Mouse (Mus musculus) liver, embryonic 15.5 days (tissue): ENCODE data around the gene Hsd3b4. TPM values are rescaled to one million over a fixed set of nuclear protein-coding genes. Genes with fewer than 3 reads are reported as not detected.
"Not testable (repeated sequence)": the region's sequence is repeated elsewhere in the genome, so short reads cannot be mapped to it uniquely, and the experiment has no call there.

Experiments
- ATAC-seq: fragments of 200-750 bp; cut with Nextera tagmentation; 2 replicates; pipeline ENCODE4 v1.8.0; 2017; ENCODE audit warnings: moderate number of reproducible peaks, mild to moderate bottlenecking, moderate library complexity; ENCODE audit not compliant: insufficient read depth
- H3K27ac ChIP-seq: fragments of 300-500 bp; sonication (generic); replicated peaks from 2 replicates; pipeline ENCODE4 v1.5.1; 2015; ENCODE audit warnings: mild to moderate bottlenecking, inconsistent platforms
- H3K27me3 ChIP-seq: fragments of 300-500 bp; sonication (generic); 2 replicates; pipeline ENCODE4 v1.6.1; 2015; ENCODE audit warnings: mild to moderate bottlenecking, inconsistent platforms
- H3K36me3 ChIP-seq: fragments of 300-500 bp; sonication (generic); replicated peaks from 2 replicates; pipeline ENCODE4 v1.6.1; 2015; ENCODE audit warnings: moderate library complexity, mild to moderate bottlenecking, inconsistent platforms
- H3K4me1 ChIP-seq: fragments of 300-500 bp; sonication (generic); replicated peaks from 2 replicates; pipeline ENCODE4 v1.6.1; 2015; ENCODE audit warnings: inconsistent platforms
- H3K4me2 ChIP-seq: fragments of 300-500 bp; sonication (generic); 2 replicates; pipeline ENCODE4 v1.6.1; 2015; ENCODE audit warnings: moderate library complexity, mild to moderate bottlenecking, inconsistent platforms
- H3K4me3 ChIP-seq: fragments of 300-500 bp; sonication (generic); replicated peaks from 2 replicates; pipeline ENCODE4 v1.5.1; 2015; ENCODE audit warnings: mild to moderate bottlenecking, inconsistent platforms
- H3K9ac ChIP-seq: fragments of 300-500 bp; sonication (generic); 2 replicates; pipeline ENCODE4 v1.6.1; 2015; ENCODE audit warnings: moderate library complexity, mild to moderate bottlenecking, inconsistent platforms
- H3K9me3 ChIP-seq: fragments of 300-500 bp; sonication (generic); replicated peaks from 2 replicates; pipeline ENCODE4 v1.6.1; 2016; ENCODE audit warnings: inconsistent platforms
- WGBS: fragments of 180-500 bp; shearing (Covaris S2); methylation state at CpG from one replicate; pipeline ENCODE4 v1.1.7; 2015; ENCODE audit warnings: mixed read lengths; ENCODE audit not compliant: insufficient replicate concordance; 5-methylcytosine and 5-hydroxymethylcytosine counted together
- polyA plus RNA-seq: library from polyadenylated mRNA; unstranded; fragments of >200 nt; fragmentation: Nextera tagmentation; extraction: Ambion mirVana; gene quantifications from 2 replicates; pipeline ENCODE4 v1.2.1, GENCODE M21; 2015

The Hsd3b4 gene
- polyA plus RNA-seq, result 0.13 and 0.15 TPM in 2 replicates

DNA sequence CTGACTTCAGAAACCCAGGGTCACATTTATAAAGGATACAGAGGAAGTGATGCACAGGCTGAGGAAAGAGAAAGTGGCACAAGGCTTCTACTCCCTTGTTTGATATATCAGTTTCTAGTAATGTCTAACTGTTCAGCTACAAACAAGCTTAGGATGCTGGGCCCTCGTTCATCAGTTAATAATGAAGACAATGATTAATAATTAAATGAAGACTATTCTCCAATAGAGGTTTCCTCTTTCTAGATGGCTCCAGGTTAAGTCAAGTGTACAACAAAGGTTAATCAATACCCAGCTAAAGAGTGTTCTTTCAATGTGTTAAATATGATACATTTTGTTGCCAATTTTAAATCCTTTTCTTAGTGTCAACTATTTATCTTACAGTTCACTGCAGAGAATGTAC is at the start of gene Hsd3b4:
Hsd3b4 (minus strand) TSS at position 101 of the 400 bp plus-strand sequence.
- H3K27me3 ChIP-seq, H3K4me3 ChIP-seq, H3K4me1 ChIP-seq, H3K4me2 ChIP-seq, H3K9me3 ChIP-seq, H3K27ac ChIP-seq, H3K36me3 ChIP-seq, ATAC-seq, H3K9ac ChIP-seq: not testable (repeated sequence)
- WGBS, result no CpG with 5 or more reads among the region's 1 CpGs

DNA sequence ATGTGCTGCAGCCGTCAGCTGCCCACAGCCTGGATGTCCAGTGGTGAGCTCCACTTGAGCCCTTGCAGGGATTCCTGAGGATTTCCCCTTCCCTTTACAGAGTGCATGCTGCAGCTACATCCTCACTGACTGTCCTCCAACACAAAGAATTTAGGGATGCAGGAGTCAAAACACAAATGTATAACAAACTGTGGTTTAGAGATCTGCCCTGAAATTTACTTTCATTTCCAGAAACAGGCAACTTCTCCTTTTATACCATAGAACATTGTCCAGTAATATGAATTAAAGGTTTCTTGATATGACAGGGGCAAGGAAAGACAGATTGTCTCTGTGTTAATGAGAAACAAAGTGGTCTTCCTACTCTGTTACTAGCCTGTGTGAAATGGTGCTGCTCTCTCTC is 40.5 kb upstream of the Hsd3b4 start:
- not testable (repeated sequence) for H3K27ac ChIP-seq, H3K27me3 ChIP-seq, H3K9ac ChIP-seq, H3K4me2 ChIP-seq, H3K36me3 ChIP-seq, H3K4me1 ChIP-seq, ATAC-seq, H3K9me3 ChIP-seq, H3K4me3 ChIP-seq
- no CpG with 5 or more reads among the region's 1 CpGs for WGBS

GRCm38 (mm10) chr3:98550215-98550614 is 39.9 kb upstream of the Hsd3b4 start:
- ATAC-seq, H3K36me3 ChIP-seq, H3K4me2 ChIP-seq, H3K4me1 ChIP-seq, H3K9me3 ChIP-seq, H3K27me3 ChIP-seq, H3K27ac ChIP-seq, H3K9ac ChIP-seq, H3K4me3 ChIP-seq: not testable (repeated sequence)
- no CpG with 5 or more reads among the region's 2 CpGs for WGBS

DNA sequence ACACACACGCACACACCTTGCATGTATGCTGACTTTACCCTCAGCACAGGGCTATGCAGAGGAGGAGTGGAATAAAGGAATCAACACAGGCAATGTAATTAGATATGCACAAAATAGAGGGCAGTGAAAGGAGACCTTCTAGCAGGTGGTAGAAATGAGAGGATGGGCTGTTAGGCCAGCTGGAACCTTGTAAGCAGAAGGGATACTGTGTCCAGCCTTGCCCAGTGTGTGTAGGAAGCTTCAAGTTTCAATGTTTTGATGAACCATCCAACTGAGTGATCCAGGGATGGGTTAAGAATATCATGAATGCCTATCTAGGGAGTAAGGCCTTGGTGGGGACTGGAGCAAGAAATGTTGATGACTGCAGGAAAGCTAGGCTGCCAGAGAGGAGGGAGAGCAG is 38.2 kb upstream of the Hsd3b4 start:
- WGBS, result 43% methylated on average over 1 of the region's 1 CpGs
- ATAC-seq, result not testable (repeated sequence)

DNA sequence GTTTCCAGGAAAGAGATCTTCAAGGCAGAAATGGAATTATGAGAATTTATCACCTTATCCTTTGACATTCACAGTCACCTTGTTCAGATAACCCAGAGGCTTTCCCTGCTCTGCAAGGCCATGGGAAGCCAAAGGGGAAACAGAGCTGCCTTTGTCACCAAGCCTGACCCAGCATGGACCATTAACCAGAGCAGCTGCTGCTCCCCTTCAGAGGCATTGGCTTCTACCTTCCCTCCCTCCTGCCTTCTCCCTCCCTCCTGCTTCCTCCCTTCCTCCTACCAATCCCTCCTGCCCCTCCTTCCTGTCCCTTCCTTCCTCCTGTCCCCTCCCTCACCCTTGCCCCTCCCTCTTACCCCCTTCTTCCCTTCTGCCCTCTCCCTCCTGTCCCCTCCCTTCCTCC is 37.3 kb upstream of the Hsd3b4 start:
- not testable (repeated sequence) for H3K27me3 ChIP-seq, H3K4me2 ChIP-seq, H3K36me3 ChIP-seq, H3K9me3 ChIP-seq, H3K4me3 ChIP-seq, ATAC-seq, H3K9ac ChIP-seq, H3K27ac ChIP-seq, H3K4me1 ChIP-seq

More for the DNA sequence above, 38.2 kb upstream of the Hsd3b4 start:
- not testable (repeated sequence) for H3K9me3 ChIP-seq, H3K4me3 ChIP-seq, H3K27ac ChIP-seq, H3K4me1 ChIP-seq, H3K36me3 ChIP-seq, H3K9ac ChIP-seq, H3K4me2 ChIP-seq, H3K27me3 ChIP-seq

DNA sequence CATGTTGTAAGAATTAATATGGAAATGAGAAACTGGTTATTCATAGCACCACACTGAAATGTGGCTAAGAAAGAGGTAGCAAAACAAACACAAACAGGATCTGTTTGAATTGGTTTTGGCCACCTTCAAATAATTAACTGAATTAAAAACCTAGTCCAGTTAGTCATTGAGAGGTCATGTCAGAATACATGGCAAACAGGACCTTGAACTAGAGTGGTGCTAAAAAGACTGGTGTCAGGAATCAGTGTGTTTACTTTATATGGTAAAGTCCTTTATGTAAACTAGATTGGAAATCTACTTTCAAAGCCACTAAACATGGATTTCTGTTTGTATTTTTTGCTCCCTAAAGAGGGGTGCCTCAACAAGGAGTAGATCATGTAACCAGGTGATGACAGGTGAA is 14.7 kb upstream of the Hsd3b4 start:
- not testable (repeated sequence) for H3K4me3 ChIP-seq, H3K4me2 ChIP-seq, H3K27me3 ChIP-seq, H3K9ac ChIP-seq, H3K36me3 ChIP-seq, H3K27ac ChIP-seq, H3K9me3 ChIP-seq, H3K4me1 ChIP-seq
- peak; percentile 67; the same call in 1 of the 2 replicates for ATAC-seq

DNA sequence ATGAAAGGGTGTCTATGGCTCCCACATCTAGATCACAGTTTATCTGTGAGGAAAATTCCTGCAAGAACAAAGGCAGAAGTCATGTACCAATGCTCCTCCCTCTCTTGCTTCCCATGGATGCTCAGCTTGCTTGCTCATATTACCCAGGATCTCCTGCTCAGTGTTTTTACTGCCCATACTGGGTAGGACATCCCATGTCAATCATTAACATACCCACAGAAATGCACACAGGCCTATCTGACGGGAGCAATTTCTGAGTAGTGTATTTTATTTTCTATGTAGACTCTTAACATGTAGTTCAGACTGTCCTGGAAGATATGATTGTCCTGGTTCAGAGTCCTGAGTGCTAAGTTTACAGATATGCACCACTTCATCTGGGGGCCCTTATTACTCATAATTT is 14.2 kb upstream of the Hsd3b4 start:
- H3K9ac ChIP-seq, H3K4me3 ChIP-seq, H3K27ac ChIP-seq, H3K4me1 ChIP-seq, H3K9me3 ChIP-seq, H3K36me3 ChIP-seq, H3K4me2 ChIP-seq, H3K27me3 ChIP-seq: not testable (repeated sequence)
- WGBS, result no CpG with 5 or more reads among the region's 1 CpGs
- peak; percentile 70 for ATAC-seq

DNA sequence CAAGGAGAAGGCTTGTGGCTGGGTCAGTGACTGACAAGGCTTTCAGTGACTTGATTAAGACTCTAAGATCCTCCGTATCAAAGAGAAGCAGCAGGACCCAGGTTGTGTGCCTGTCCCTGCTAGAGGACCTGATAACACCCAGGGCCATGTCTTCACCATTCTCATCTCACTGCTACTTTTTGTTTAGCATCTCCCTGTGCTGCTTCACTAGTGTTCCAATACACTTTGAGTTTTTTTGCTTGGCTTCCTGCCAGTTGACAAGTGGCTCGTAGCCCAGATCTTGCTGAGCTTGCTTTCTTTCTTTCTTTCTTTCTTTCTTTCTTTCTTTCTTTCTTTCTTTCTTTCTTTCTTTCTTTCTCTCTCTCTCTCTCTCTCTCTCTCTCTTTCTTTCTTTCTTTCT is 12.5 kb upstream of the Hsd3b4 start:
- WGBS, result 36% methylated on average over 1 of the region's 2 CpGs
- H3K9ac ChIP-seq, H3K9me3 ChIP-seq, H3K4me2 ChIP-seq, H3K4me1 ChIP-seq, ATAC-seq, H3K27ac ChIP-seq, H3K4me3 ChIP-seq, H3K27me3 ChIP-seq, H3K36me3 ChIP-seq: not testable (repeated sequence)

GRCm38 (mm10) chr3:98507229-98507628 is 3.1 kb downstream of the Hsd3b4 start:
- not testable (repeated sequence) for H3K4me2 ChIP-seq, H3K4me1 ChIP-seq, H3K9me3 ChIP-seq, H3K36me3 ChIP-seq, H3K9ac ChIP-seq, H3K4me3 ChIP-seq, H3K27ac ChIP-seq, H3K27me3 ChIP-seq
- WGBS, result no CpG with 5 or more reads among the region's 5 CpGs
- ATAC-seq, result peak; percentile 61; the same call in 1 of the 2 replicates

- not testable (repeated sequence) for H3K4me3 ChIP-seq, ATAC-seq, H3K4me2 ChIP-seq, H3K9ac ChIP-seq, H3K36me3 ChIP-seq, H3K27ac ChIP-seq, H3K9me3 ChIP-seq, H3K27me3 ChIP-seq, H3K4me1 ChIP-seq
Measured at GRCm38 (mm10) chr3:98497401-98497800, 12.9 kb downstream of the Hsd3b4 start.

DNA sequence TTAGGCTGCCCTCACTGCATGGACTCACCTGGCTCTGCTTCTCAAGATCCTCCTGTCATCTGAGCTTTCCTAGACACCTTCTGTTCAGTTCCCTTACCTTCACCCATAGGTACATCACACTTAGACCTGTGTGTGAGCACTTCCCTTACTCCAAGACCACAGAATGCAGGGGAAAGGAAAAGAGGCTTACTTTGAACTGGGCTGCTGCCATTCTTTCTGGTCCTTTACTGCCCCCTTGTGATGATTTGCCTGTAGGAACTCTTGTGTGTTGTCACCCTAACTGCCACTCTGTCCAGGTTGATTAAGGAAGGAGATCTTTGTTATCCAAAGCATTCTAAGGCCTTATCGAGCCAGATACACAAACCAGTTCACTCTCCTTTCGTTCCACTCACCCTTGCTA is 13.6 kb downstream of the Hsd3b4 start:
- not testable (repeated sequence) for H3K36me3 ChIP-seq, H3K4me3 ChIP-seq, H3K27me3 ChIP-seq, H3K4me1 ChIP-seq, H3K27ac ChIP-seq, H3K9me3 ChIP-seq, H3K4me2 ChIP-seq, H3K9ac ChIP-seq
- WGBS, result no CpG with 5 or more reads among the region's 2 CpGs
- ATAC-seq, result 0 out of 2 replicates have a peak, but pooled peaks have one; percentile 22

GRCm38 (mm10) chr3:98495055-98495454 is 15.3 kb downstream of the Hsd3b4 start:
- H3K4me3 ChIP-seq, ATAC-seq, H3K9me3 ChIP-seq, H3K36me3 ChIP-seq, H3K4me1 ChIP-seq, H3K9ac ChIP-seq, H3K27me3 ChIP-seq, H3K27ac ChIP-seq, H3K4me2 ChIP-seq: not testable (repeated sequence)

DNA sequence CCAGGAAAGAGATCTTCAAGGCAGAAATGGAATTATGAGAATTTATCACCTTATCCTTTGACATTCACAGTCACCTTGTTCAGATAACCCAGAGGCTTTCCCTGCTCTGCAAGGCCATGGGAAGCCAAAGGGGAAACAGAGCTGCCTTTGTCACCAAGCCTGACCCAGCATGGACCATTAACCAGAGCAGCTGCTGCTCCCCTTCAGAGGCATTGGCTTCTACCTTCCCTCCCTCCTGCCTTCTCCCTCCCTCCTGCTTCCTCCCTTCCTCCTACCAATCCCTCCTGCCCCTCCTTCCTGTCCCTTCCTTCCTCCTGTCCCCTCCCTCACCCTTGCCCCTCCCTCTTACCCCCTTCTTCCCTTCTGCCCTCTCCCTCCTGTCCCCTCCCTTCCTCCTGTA is 16.1 kb downstream of the Hsd3b4 start:
- H3K9ac ChIP-seq, H3K4me2 ChIP-seq, H3K27me3 ChIP-seq, H3K4me1 ChIP-seq, H3K9me3 ChIP-seq, H3K4me3 ChIP-seq, H3K36me3 ChIP-seq, H3K27ac ChIP-seq, ATAC-seq: not testable (repeated sequence)
